Mouse (Mus musculus) midbrain, embryonic 16.5 days (tissue): ENCODE data around the gene Kank1. TPM values are rescaled to one million over a fixed set of nuclear protein-coding genes. Genes with fewer than 3 reads are reported as not detected.

ENCODE experiments used
- ATAC-seq: fragments of 200-750 bp; cut with Nextera tagmentation; 2 replicates; pipeline ENCODE4 v1.8.0; 2017; ENCODE audit warnings: moderate TSS enrichment
- H3K27ac ChIP-seq: fragments of 300-500 bp; sonication (generic); 2 replicates; pipeline ENCODE4 v1.5.1; 2014; ENCODE audit warnings: mild to moderate bottlenecking, low read length, mixed read lengths
- H3K27me3 ChIP-seq: fragments of 300-500 bp; sonication (generic); 2 replicates; pipeline ENCODE4 v1.6.1; 2014; ENCODE audit warnings: low read depth, low read length, mixed read lengths; ENCODE audit not compliant: control insufficient read depth, insufficient read depth
- H3K36me3 ChIP-seq: fragments of 300-500 bp; sonication (generic); 2 replicates; pipeline ENCODE4 v1.6.1; 2014; ENCODE audit warnings: mild to moderate bottlenecking, low read length, moderate library complexity, mixed read lengths; ENCODE audit not compliant: control insufficient read depth, insufficient read depth
- H3K4me1 ChIP-seq: fragments of 300-500 bp; sonication (generic); 2 replicates; pipeline ENCODE4 v1.6.1; 2014; ENCODE audit warnings: mild to moderate bottlenecking, low read length, mixed read lengths; ENCODE audit not compliant: control insufficient read depth, insufficient read depth
- H3K4me2 ChIP-seq: fragments of 300-500 bp; sonication (generic); 2 replicates; pipeline ENCODE4 v1.6.1; 2014; ENCODE audit warnings: mild to moderate bottlenecking, low read length, mixed read lengths
- H3K4me3 ChIP-seq: fragments of 300-500 bp; sonication (generic); 2 replicates; pipeline ENCODE4 v1.5.1; 2014; ENCODE audit warnings: low read depth, mild to moderate bottlenecking, low read length, moderate library complexity, mixed read lengths
- H3K9ac ChIP-seq: fragments of 300-500 bp; sonication (generic); 2 replicates; pipeline ENCODE4 v1.6.1; 2014; ENCODE audit warnings: low read depth, low read length, mixed read lengths
- H3K9me3 ChIP-seq: fragments of 300-500 bp; sonication (generic); replicated peaks from 2 replicates; pipeline ENCODE4 v1.6.1; 2014; ENCODE audit warnings: mild to moderate bottlenecking, low read length, mixed read lengths; ENCODE audit not compliant: control insufficient read depth, poor library complexity, severe bottlenecking
- WGBS: fragments of 180-500 bp; shearing (Covaris S2); extraction: QIAGEN DNeasy Blood & Tissue Kit; methylation state at CpG from one replicate; pipeline ENCODE4 v1.1.7; 2014; 5-methylcytosine and 5-hydroxymethylcytosine counted together
- polyA plus RNA-seq: library from polyadenylated mRNA; unstranded; fragments of >200 nt; fragmentation: Nextera tagmentation; extraction: Ambion mirVana; gene quantifications from 2 replicates; pipeline ENCODE4 v1.2.1, GENCODE M21; 2015

Kank1 gene
- polyA plus RNA-seq, 1 experiment from 2014 or later, result 8.4 TPM

GRCm38 (mm10) chr19:25428338-25428962 is 191.7 kb downstream of the Kank1 start:
- 95% methylated on average over 13 of the region's 13 CpGs for WGBS
- Histone ChIP-seq H3K36me3 (no peaks in the 10 kb centered on the region), H3K27ac (no peak overlapping the region), H3K9ac (no peak overlapping the region), H3K4me3 (no peak overlapping the region), H3K4me2 (no peak overlapping the region), H3K4me1 (no peaks in the 10 kb centered on the region), H3K9me3 (no peaks in the 10 kb centered on the region), H3K27me3 (no peaks in the 10 kb centered on the region)
- no peak for ATAC-seq

DNA sequence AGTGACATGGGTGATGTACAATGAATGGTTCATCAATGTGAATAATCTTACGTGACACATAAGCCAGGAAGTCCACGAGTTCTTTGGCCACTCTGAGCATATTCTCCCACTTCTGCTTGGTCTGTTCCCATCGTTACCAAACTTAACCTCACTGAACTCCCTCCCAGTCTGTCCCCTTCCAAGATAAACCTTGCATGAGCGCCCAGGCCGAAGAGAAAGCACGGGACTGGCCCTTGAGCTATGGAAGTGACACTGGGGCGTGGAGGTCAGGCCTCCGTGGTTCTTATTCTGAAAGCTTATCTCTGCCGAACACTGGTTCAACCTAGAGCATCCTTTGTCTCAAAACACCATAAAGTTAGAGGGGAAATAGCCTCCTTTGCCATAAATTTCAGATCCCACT is 194.7 kb downstream of the Kank1 start:
- no peak overlapping the region for H3K4me3 ChIP-seq
- no peak for ATAC-seq

DNA sequence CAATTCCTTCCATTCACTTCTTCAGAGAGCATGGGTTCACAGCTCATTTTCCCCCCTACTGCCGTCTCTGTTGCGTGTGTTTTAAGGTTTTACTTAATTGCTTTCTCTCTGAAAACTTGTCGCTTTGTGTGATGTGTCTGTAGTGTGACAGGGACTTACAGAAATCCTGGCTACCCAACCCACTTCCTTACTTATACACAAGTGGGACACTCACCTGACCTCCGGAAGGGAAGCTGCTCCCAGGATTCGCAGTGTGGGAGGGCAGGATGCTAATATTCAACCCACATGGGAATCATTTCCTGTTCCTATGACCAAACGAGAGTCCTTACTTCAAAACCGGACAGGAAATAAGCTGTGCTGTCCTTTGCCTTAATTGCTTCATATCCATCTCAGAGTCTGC is 195.1 kb downstream of the Kank1 start:
- Histone ChIP-seq H3K27me3 (no peaks in the 10 kb centered on the region), H3K4me2 (no peak overlapping the region), H3K36me3 (no peaks in the 10 kb centered on the region), H3K27ac (no peak overlapping the region), H3K9me3 (no peaks in the 10 kb centered on the region), H3K9ac (no peak overlapping the region), H3K4me1 (no peaks in the 10 kb centered on the region), H3K4me3 (no peak overlapping the region)
- 84% methylated on average over 7 of the region's 7 CpGs for WGBS
- ATAC-seq, result no peak

More for the DNA sequence above, 194.7 kb downstream of the Kank1 start:
- H3K9ac ChIP-seq, result no peak overlapping the region
- no peaks in the 10 kb centered on the region for H3K4me1 ChIP-seq
- H3K36me3 ChIP-seq, result no peaks in the 10 kb centered on the region
- no peak overlapping the region for H3K27ac ChIP-seq
- no peak overlapping the region for H3K4me2 ChIP-seq
- H3K27me3 ChIP-seq, result no peaks in the 10 kb centered on the region
- WGBS, result 82% methylated on average over 9 of the region's 9 CpGs
- no peaks in the 10 kb centered on the region for H3K9me3 ChIP-seq

GRCm38 (mm10) chr19:25433169-25433690 is 196.5 kb downstream of the Kank1 start:
- Histone ChIP-seq H3K36me3 (no peaks in the 10 kb centered on the region), H3K9ac (no peak overlapping the region), H3K4me3 (no peak overlapping the region), H3K4me2 (no peak overlapping the region), H3K27ac (no peak overlapping the region), H3K4me1 (no peaks in the 10 kb centered on the region), H3K9me3 (no peaks in the 10 kb centered on the region), H3K27me3 (no peaks in the 10 kb centered on the region)
- 82% methylated on average over 7 of the region's 7 CpGs for WGBS
- ATAC-seq, result no peak

- no peaks in the 10 kb centered on the region for H3K9me3 ChIP-seq
- H3K4me1 ChIP-seq, result no peaks in the 10 kb centered on the region
- no peak for ATAC-seq
- no peak overlapping the region for H3K27ac ChIP-seq
- no peaks in the 10 kb centered on the region for H3K27me3 ChIP-seq
- H3K4me2 ChIP-seq, result no peak overlapping the region
- WGBS, result 92% methylated on average over 7 of the region's 7 CpGs
- H3K4me3 ChIP-seq, result no peak overlapping the region
- H3K36me3 ChIP-seq, result no peaks in the 10 kb centered on the region
- no peak overlapping the region for H3K9ac ChIP-seq
These were observed 197.6 kb downstream of the Kank1 start for GRCm38 (mm10) chr19:25434345-25434744.

DNA sequence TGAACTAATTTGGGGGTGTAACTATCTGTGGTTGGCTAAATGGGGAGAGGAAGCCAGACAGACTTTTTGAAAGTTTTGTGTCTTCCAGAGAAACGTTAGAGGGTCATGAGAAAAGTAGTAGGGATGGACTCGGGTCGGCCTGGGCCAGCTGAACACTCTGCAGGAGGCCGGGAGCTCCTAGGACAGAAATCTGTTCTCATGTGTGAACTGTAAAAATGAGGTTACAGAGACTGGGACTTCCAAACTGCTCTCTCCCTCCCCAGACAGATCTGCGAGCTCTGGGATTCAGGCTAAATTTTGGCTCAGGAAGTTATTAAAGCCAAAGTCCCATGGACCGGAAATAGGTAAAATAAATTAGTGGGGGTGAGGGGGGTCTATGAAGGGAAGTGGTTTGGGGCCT is 198.0 kb downstream of the Kank1 start:
- H3K36me3 ChIP-seq, result no peaks in the 10 kb centered on the region
- no peaks in the 10 kb centered on the region for H3K9me3 ChIP-seq
- no peaks in the 10 kb centered on the region for H3K4me1 ChIP-seq
- H3K4me2 ChIP-seq, result no peak overlapping the region
- no peaks in the 10 kb centered on the region for H3K27me3 ChIP-seq
- H3K27ac ChIP-seq, result no peak overlapping the region
- WGBS, result 83% methylated on average over 6 of the region's 6 CpGs
- no peak overlapping the region for H3K9ac ChIP-seq
- no peak overlapping the region for H3K4me3 ChIP-seq
- no peak for ATAC-seq

GRCm38 (mm10) chr19:25435412-25435811 is 198.6 kb downstream of the Kank1 start:
- WGBS, result 80% methylated on average over 5 of the region's 5 CpGs
- no peak overlapping the region for H3K4me3 ChIP-seq
- H3K27me3 ChIP-seq, result no peaks in the 10 kb centered on the region

DNA sequence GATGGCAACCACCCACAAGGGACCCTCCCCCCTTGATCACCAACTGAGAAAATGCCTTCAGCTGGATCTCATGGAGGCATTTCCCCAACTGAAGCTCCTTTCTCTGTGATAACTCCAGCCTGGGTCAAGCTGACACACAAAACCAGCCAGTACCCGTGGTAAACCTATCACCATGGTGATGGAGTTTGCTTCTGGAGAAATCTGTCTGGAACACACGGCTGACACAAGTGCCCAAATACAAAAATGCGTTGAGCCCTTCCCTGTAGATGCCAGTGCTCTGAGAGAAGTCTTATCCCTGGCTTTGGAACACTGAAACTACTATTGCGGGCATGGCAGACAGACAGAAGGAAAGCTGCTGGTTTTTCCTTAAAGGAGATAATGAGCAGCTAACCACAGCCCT is 199.4 kb downstream of the Kank1 start:
- H3K27ac ChIP-seq, result no peak overlapping the region
- H3K9me3 ChIP-seq, result no peaks in the 10 kb centered on the region
- no peak overlapping the region for H3K9ac ChIP-seq
- no peaks in the 10 kb centered on the region for H3K36me3 ChIP-seq
- no peak overlapping the region for H3K4me3 ChIP-seq
- WGBS, result 48% methylated on average over 4 of the region's 4 CpGs
- H3K27me3 ChIP-seq, result no peaks in the 10 kb centered on the region
- no peaks in the 10 kb centered on the region for H3K4me1 ChIP-seq
- ATAC-seq, result no peak
- H3K4me2 ChIP-seq, result no peak overlapping the region

More at GRCm38 (mm10) chr19:25435412-25435811, 198.6 kb downstream of the Kank1 start:
- no peak overlapping the region for H3K4me2 ChIP-seq
- no peak overlapping the region for H3K9ac ChIP-seq
- H3K27ac ChIP-seq, result no peak overlapping the region
- ATAC-seq, result no peak
- H3K9me3 ChIP-seq, result no peaks in the 10 kb centered on the region
- no peaks in the 10 kb centered on the region for H3K4me1 ChIP-seq
- H3K36me3 ChIP-seq, result no peaks in the 10 kb centered on the region

- no peaks in the 10 kb centered on the region for H3K36me3 ChIP-seq
- H3K9ac ChIP-seq, result no peak overlapping the region
- H3K27me3 ChIP-seq, result no peaks in the 10 kb centered on the region
- H3K27ac ChIP-seq, result no peak overlapping the region
- WGBS, result 93% methylated on average over 20 of the region's 20 CpGs
- H3K4me3 ChIP-seq, result no peak overlapping the region
- ATAC-seq, result no peak
- no peaks in the 10 kb centered on the region for H3K4me1 ChIP-seq
- H3K4me2 ChIP-seq, result no peak overlapping the region
- no peaks in the 10 kb centered on the region for H3K9me3 ChIP-seq
These were observed 200.2 kb downstream of the Kank1 start for GRCm38 (mm10) chr19:25436789-25437650.
